Mouse (Mus musculus) C2C12 (cell line): ENCODE measurements around the gene Bcor.

Experiments
- CEBPB ChIP-seq: IDR thresholded peaks from one replicate; pipeline ENCODE4 v1.6.1; 2011; ENCODE audit warnings: low read depth, mild to moderate bottlenecking, control low read depth, moderate library complexity
- CTCF ChIP-seq: IDR thresholded peaks from one replicate; pipeline ENCODE4 v1.5.1; 2011; ENCODE audit not compliant: control insufficient read depth, insufficient read depth, insufficient read length
- MYOG ChIP-seq: IDR thresholded peaks from one replicate; pipeline ENCODE4 v1.6.1; 2011; ENCODE audit not compliant: control insufficient read depth, insufficient read length; ENCODE audit errors: extremely low read depth

GRCm38 (mm10) chrX:12151269-12151995, 8.7 kb downstream of the Bcor start:
- TF ChIP-seq CTCF: no peak
- TF ChIP-seq MYOG: no peak
- no peak for TF ChIP-seq CEBPB
